Mouse (Mus musculus) CD4-positive naive resting alpha-beta T cell, adult 76 days (primary cell): ENCODE measurements around the gene Fbxo44. TPM values are rescaled to one million over a fixed set of nuclear protein-coding genes. Genes with fewer than 3 reads are reported as not detected.

ENCODE experiments used
- total RNA-seq: library from RNA; stranded (reverse); gene quantifications from one replicate; pipeline ENCODE4 v1.2.4, GENCODE M21; 2023

Fbxo44 gene
- total RNA-seq: 4.2 TPM

DNA sequence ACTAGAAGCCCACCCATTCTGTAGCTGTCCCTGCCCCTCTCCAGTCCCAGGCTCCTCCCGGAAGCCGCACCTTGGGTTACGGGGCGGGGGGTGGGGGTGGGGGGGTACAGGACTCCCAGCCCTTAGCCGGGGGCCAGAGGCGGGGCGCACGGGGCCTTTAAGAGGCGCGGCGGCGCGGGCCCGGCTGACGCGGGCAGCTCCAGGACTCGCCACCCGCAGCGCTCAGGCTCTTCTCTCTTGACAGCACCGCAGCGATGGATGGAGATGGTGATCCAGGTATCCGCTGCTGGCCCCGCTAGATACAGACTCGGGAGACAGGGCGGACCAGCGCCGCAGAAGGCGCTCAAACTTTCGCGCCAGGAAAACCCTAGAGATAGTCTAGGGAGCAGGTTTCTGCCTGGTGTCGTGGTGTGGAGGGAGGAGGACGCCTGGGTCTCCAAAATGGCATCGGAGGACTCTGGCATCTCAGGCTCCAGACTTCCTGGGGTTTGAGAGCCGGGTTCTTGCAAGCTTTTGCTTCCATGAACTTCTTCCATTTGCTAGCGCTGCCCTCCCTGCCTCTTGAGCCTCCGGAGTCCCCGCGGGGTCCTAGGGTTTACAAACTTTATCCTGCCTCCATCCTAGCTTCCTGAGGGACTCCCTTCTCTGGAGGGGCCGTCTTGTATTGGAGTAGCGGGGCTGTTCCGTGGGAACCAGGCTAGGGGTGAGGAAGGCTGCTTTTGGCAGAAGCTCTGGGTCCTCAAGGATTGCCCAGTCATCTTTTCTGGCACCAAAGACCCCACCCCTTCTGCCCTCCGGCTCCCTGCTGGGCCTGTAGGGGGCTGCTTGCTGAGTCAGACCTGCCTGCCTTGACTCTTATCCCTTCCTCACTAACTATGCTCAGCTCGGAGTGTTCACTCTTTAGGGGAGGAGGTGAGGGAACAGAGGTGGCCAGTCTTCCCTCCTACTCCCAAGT, at the start of gene Fbxo44, which contains the start of gene Fbxo2:
TSS of gene Fbxo44 (minus strand) at position 47 of the 955 bp plus-strand sequence.
TSS of gene Fbxo2 (plus strand) at position 186 of the 955 bp plus-strand sequence.

DNA sequence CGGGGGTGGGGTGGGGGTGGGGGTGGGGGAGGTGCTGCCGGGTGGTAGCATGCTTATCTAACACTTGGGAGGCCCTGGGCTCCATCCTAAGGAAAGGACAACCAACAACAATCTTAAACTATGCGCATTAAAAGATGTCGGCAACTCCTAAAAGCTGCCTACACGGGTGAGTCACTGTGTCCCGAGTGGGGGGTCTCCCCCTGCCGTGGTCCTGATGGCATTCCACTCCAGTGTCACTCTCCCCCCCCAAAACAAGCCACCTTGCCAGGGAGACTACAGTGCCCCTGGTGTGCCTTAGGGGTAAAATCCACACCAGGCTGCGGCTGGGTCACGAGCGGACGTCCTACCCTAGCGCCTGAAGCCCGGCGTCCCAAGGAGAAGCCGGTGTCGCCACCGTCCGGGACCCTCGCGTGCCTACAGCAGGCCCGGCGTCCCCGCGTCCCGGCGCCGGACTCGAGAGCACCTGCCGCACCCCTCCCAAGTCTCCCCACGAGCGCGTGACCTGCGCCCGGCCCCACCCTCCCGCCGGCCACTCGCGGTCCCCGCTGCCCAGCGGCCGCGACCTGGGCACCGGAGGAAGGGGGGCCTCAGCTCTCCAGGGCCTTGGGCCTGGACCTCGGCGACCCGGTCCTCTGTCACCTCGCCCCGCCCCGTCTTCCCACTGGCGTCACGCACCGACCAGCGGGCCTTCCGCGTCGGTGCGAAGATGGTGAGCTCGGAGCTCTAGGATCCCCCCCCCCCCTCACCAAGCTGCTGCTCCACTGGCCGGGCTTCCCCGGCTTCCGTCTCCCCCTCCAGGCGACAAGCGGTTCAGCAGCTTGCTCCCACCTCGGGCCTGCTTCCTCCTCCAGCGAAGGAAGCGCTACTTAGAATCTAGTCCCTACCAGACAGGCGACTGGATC, 8.8 kb downstream of the Fbxo44 start, which contains the start of gene Fbxo6:
TSS of gene Fbxo6 (minus strand) at position 874 of the 902 bp plus-strand sequence.

DNA sequence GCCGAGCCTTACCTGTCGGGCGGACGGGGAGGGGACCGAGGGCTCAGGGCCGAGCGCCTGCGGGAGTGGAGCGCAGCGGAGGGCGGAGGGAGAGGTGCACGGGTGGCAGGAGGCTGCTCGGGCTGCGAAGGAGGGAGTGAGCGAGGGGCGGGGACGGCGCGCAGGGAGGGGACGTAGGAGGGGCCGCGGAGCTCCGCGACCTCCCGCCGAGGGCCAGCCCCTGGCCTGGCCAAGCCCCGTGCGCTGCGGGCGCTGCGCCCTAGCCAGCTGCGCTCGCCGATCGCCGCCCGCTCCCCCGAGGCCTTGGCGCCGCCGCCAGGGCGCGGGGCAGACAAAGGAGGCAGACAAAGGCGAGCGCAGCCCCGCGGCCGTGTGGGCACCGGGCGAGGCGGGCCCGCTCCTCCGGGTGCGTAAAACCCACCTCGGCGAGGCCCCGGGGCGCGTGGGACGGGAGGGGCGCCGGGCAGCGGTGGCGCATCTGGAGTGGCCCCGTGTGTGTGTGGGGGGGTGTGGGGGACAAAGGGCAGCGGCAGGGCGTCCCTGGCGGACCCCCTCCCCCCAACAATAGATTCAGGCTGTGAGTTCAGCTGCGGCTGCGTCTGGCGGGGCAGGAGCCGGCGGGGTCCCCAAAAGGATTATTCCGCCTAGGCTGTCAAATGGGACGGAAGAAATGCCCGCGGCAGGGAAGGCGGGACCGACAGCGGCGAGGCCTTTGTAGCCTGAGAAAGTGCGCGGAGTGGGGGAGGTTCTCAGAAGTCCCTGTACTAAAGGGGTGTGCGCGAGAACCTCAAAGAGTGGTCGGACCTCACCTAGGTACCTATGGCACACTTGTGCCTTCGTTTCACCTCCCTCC, 29.5 kb downstream of the Fbxo44 start, which contains the start of gene Draxin:
TSS of gene Draxin (minus strand) at position 138 of the 853 bp plus-strand sequence.

DNA sequence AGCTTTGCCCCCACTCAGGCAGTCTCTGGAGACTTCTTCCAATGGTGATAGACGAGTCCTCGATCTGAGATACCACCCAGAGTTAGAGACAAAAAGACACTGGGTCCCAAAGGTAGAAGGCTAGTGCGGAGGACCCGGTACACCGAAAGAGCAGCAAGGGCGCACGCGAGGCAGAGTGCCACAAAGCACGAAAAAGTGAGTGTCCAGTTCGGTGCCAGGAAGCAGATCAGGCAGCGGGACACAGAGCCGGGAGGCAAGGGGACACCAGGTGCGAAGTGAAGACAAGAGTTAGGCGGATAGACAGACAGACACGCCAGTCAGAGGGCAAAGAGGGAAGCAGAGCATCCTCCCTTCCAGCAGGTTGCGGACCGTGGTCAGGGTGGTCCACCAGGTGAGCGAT, 30.1 kb downstream of the Fbxo44 start, which contains the start of gene Mad2l2:
TSS of gene Mad2l2 (plus strand) at position 252 of the 400 bp plus-strand sequence.

Other genes starting within 250 kb of the Fbxo44 start
- gene Plod1, start 223.7 kb downstream of the Fbxo44 start, total RNA-seq: 4.6 TPM
- gene 2510039O18Rik, start 219.6 kb downstream of the Fbxo44 start, total RNA-seq: 59.8 TPM
- not detected for gene Nppb, start 174.7 kb downstream of the Fbxo44 start, total RNA-seq
- not detected for gene Nppa, start 159.8 kb downstream of the Fbxo44 start, total RNA-seq
- gene Clcn6, start 121.7 kb downstream of the Fbxo44 start, total RNA-seq: 30.9 TPM
- 34.5 TPM for gene Mthfr, start 121.4 kb downstream of the Fbxo44 start, total RNA-seq
- 16.3 TPM for gene Agtrap, start 72.5 kb downstream of the Fbxo44 start, total RNA-seq
- 18.0 TPM for gene Mad2l2, start 30.1 kb downstream of the Fbxo44 start, total RNA-seq
- gene Draxin, start 29.8 kb downstream of the Fbxo44 start, total RNA-seq: not detected
- gene Fbxo6, start 8.3 kb downstream of the Fbxo44 start, total RNA-seq: 17.5 TPM
- not detected for gene Fbxo2, start 139 bp upstream of the Fbxo44 start, total RNA-seq
- gene Disp3, start 127.5 kb upstream of the Fbxo44 start, total RNA-seq: not detected